Mouse (Mus musculus) bone marrow, adult 2 months (tissue): ENCODE measurements around the gene Polr1e.

Experiments
- CTCF ChIP-seq: fragments of 200-500 bp; IDR thresholded peaks from 2 replicates; pipeline ENCODE4 v1.5.1; 2011; ENCODE audit warnings: low read length, control low read depth; ENCODE audit not compliant: control insufficient read depth, insufficient read depth
- POLR2A ChIP-seq: fragments of 200-500 bp; IDR thresholded peaks from 2 replicates; pipeline ENCODE4 v1.6.1; 2011; ENCODE audit warnings: low read depth, mild to moderate bottlenecking, control low read depth, low read length, borderline replicate concordance; ENCODE audit not compliant: control insufficient read depth

- TF ChIP-seq CTCF (no peak), POLR2A (peak; percentile 70; the same call in 1 of the 2 replicates)
Observed at GRCm38 (mm10) chr4:45084021-45084894, 65.9 kb downstream of the Polr1e start, which contains the start of gene Fbxo10.
